Mouse (Mus musculus) heart, adult 11 months (tissue): ENCODE results near the gene E130208F15Rik.

ENCODE experiments used
- DNase-seq: peaks from one replicate; pipeline ENCODE4 v3.0.0; 2022

The E130208F15Rik gene

DNA sequence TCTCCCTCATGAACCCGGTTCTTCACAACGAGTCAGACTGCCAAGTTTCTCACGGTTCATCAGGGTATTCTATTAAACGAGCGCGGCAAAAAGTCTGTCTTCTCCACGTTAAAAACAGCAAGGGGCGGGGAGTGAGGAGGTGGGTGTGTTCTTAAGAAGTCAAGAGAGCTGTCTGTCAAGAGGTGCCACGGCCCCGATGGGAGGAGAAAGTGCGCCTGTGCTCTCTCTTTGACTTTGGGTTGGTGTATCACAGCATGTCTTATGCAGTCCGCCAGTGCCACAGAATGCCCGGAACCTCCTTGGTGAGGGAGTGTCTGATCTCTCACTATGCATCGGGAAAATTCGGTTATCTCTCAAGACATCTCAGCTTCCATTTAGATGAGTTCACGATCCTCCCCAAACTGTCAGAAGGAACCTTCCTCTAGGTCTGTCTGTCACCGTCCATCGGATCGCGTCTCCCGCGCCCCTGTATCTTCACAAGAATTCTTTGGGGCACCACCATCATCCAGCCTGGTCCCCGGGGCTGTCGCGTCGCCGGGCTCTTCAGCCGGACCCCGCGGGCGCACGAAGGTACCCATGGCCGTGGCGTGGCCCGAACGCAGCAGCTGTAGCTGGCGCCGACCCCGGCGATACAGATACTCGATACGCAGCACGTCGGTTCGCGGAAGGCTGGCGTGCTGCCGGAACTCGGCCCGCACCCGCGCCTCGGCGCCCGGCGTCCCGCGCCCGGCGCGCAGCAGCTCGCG, at the start of gene E130208F15Rik:
Gene E130208F15Rik, plus strand, starts transcription at position 202 of the 746 bp plus-strand sequence.
- DNase-seq: peak; percentile 97

DNA sequence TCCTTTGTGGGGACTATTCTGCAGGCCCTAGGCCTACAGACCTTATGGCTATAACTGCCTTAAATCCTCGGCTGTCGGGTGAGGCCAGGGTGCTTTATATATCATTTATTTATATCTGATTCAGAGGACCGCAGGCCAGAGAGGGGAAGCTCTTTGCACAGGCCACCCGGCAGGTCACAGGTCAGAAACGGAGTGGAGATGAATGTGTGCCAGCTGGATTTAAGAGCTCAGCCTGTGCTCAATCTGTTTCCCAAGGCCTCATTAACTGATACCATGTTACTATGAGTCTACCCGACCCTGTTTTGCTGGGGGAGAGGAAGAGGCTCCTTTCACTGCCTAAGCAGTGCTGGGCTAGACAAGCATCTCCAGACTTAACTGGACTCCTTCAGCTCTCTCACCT, 47.2 kb upstream of the E130208F15Rik start:
- DNase-seq: no peak

DNA sequence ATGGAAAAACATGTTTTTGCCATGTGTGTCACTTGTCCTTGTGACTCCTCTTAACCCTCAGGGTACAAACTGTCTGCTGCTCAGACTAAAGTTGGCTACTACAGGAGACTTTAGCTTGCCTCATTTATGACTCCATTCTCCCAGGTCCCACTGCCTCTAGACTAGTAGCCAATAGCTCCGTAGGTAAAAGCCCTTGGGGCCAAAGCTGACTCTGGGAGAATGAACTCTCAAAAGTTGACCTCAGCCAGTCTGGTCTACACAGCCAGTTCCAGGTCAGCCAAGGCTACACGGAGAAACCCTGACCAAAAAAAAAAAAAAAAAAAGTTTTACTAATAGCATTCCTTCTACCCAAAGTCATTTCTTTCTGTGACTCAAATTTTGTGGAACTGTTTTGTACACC, 42.6 kb upstream of the E130208F15Rik start:
- DNase-seq: peak; percentile 83

DNA sequence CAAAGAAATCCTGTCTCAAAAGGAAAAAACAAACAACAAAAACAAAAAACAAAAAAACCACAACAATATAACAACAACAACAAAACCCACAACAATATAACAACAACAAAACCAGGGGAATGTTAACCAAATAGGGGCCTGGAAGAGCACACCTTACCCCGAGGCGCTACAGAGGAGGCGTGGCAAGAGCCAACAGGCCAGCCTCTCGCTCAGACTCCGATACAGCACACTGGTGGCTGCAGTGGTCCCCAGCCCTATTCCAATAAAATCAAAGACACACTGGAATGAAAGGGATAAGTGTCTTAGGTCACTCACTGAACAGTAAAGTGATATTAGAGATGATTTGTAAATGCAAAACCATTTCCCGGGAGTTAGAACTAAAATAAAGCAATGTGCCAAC, 42.0 kb upstream of the E130208F15Rik start:
- DNase-seq: no peak

DNA sequence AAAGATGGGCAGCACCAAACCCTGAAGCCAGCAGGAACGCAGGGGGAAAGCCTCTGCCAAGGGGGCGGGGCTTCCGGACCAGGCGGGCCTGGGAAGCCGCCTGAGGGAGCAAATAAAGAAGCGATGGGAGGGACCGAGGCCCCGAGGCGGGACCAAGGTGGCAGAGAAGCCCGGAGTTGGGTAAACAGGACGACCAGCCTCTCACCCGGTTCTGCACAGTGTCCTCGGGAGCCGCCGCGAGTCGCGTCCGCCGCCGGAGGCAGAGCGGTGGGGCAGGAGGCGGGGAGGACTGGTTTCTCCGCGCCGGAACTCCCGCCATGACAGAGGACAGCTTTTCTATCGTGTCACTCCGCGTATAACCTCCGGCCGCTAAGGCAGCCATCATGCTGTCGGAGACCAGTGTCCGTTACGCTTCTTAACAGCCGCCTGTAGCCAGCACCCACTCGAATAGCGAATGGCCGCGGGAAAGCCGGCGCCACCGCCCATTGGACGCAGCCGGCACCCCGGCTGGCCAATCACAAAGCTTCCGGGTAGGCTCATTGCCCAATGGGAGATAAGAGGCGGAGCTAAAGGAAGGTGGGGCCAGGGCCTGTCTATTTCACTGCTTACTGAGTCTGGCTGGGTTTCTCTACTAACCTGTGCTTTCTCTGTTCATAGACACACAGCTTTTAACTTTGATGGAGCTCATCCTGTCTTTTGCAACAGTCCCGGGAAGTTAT, 41.4 kb upstream of the E130208F15Rik start, which contains the start of the genes Thap8 and Wdr62:
Gene Thap8, plus strand, starts transcription at position 144 of the 719 bp plus-strand sequence.
Gene Wdr62, minus strand, starts transcription at position 469 of the 719 bp plus-strand sequence.
- peak; percentile 99 for DNase-seq

DNA sequence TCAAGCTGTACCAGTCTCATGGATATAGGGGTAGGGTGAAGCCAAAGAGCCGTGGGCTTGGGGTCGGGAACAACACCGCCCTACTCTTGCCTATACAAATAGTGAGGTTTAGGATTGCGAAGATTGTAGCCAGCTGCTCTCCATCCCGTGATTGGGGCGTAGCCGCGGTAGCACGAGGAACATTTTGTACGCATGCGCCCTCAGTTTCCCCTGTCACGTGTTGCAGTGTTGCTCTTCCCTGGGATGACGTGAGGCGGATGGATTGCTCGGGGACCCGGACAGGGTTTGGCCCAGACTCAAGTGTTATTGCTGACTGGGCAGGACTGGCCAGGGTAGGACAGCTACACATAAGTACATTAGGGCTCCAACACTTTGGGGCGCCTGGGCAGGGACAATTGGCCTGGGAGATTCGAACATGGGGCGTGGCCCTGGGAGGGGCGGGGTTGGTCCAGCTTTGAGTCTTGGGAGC, 40.8 kb upstream of the E130208F15Rik start:
- peak; percentile 100 for DNase-seq

DNA sequence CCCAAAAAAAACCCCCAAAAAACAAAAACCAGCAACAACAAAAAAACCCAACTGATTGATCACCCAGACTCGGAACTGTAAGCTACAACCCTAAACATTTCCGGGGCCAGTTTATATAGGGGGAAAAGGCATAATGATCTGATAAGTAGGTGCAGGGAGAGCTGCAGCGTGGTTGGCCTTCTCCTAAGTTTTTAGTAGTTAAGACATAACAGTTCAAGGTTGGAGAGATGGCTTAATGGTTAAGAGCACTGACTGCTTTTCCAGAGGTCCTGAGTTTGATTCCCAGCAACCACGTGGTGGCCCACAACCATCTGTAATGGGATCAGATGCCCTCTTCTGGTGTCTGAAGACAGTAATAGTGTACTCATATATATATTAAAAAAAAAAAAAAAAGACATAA, 40.0 kb upstream of the E130208F15Rik start:
- peak; percentile 88 for DNase-seq

DNA sequence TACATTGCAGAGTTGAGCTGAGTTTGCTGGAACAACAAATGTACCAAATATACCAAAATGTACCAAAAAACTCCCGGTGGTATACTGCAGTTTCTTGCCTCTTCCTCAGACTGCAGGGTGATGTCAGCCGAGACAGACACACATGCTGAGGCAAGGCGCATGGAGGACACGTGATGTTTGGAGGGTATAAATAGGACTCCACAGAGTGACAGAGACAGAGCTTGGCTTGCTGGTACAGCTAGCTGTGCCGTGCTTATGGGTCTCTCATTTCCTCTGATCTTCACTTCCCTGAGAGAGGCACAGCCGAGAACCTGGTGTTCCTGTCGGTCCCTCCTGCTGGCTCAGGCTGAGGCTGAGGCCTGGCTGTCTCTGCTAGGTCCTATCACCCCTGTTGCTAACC, 38.8 kb upstream of the E130208F15Rik start:
- peak; percentile 94 for DNase-seq

DNA sequence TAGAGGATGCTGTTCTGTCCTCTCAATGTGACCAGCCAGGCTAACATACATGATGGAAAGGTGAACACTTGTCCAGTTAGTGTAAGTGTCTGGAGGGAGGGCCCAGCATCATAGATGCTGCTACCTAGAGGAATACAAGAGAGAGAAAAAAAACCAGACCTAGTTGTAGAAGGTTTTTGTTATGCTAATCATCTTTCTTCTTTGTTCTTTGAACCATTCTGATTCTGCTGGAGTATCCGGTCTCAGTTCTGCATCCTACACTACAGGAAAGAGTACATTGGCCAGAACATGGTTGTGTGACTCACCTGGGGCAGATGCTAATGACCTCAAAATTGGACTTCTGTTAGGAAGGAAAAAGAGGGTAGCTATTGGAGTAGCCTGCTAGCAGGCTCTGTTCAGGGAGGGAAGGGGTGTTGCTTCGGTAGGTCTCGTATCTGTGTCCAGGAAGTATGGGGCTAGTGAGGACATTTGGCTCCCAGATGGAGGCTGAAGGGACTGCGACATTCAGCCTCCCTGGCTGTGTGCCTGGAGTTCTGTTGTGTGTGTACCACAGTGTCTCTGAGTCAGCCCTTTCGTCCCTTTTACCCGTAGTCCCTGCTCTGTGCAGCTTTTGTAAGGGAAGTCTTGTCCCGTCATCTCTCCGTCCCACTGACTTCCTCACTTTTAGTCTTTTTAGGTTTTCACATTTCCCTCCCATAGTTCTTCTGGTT, 34.7 kb upstream of the E130208F15Rik start:
- DNase-seq: peak; percentile 96

DNA sequence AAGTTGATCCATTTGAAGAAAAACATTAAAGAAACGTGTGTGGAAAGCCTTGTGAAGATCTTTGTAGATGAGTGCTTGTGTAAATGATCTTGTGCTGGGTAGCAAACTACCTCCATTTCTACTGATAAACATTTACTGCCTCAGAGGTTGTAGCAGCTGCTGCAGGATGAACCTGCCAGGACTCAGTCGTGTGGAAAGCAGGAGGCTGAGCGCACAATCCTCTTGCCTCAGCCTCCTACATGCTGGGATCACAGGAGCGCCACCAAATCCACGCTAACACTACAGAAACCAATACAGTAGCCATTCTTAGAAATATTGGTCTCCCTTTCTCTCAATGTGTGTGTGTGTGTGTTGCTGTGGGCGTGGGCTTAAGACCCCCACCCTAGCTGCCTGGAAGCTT, 33.5 kb upstream of the E130208F15Rik start:
- no peak for DNase-seq

DNA sequence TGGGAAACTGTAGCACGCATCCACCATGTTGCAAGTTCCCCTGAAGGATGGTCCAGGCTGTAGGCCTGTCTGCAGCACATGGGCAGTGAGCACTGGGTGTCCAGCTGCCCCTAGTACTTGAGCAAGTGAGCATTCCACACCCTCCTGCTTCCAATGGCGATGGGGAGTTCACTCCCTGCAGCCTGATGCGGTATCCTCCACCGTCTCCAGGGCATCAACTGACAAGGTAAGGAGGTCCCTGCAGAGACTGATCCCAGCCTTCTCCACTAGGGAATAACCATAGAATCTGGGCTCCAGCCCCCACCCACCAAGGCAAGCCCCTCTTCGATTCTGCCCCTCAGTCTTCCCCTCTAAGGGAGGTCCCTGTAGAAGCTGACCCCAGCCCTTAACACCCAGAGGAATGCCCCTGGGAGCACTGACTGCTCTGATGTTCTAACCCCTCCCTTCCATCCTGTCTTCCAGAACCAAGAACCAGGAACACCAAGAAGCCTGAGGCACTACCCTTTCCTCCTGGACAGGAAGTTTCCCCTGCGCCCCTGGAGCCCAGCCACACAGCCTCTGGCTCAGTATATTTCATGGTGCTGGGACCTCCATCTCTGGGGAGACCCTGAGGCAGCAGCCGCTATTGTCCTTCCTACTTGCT, 32.3 kb upstream of the E130208F15Rik start:
- DNase-seq: no peak

DNA sequence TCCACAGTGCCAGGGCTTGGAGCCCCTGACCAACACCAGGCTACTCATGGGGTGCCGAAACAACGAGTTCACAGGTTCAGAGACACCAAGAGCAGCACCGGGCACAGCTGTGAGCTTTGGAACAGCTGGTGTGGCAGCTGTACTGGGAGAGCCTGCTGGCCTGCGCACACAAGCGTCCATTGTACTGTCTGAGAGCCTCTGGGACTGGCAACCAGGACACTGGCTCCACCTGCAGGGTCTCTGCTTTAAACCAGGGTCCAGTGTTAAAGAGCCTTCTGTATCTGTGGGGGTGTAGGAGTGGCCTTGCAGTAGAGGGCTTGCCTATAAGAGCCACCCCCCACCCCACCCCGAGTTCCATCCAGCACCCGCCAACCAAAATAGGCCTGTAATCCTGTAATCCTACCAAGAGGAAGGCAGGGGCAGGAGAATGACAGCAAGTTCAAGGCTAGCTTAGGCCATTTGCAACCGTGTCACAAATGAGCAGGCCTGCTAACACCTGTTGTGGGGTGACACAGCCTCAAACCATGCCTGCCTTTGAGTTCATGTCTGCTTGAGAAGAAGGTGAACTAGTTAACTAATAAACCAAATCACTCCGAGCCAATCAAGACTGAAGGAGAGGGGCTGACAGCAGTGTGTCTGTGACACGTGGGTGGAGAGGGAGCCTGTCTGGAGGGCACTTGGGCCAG, 31.7 kb upstream of the E130208F15Rik start:
- peak; percentile 91 for DNase-seq

DNA sequence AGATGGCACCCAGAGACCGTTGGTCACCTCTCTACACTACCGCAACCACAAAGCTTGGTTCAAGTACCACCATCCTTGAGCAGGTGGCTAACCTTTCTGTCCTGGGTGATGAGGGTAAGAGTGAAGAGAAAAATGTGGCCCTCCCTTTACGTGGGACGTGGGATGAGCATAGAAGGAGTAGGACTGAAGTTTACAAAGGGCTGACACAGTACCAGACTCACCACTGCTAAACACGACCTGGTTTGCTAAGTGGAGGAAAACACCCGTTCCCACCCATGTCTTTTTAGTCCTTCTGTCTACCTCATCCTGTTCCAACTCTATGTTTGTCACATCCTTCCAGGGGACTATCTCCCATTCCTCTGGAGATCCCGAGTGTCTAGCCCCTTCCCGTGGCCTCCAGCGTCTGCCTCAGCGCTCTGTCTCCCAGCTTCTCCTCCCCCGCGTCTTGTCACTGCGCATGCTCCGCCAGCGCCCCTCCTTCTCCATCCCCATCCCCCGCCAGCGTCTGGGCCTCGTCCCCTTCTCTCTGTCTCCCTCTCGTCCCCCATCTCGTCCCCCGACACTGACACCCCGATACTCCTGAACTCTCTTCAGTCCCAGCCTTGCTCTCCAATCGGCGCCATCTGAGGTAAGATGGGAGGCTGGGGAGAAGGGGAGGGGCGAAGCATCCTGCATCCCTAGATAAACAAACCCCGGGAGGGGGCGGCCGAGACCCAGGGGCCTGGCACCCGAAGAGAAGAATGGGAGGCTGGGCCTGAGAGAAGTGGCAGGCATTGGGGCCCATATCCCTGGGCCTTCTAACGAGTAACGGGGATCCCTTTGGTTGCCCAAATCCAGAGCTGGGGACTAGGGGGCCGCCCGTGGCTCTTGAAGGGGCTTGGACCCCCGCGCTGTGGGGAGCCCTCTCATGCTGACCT, 30.1 kb upstream of the E130208F15Rik start, which contains the start of gene Clip3:
Gene Clip3, plus strand, starts transcription at position 514 of the 917 bp plus-strand sequence.
- peak; percentile 98 for DNase-seq

DNA sequence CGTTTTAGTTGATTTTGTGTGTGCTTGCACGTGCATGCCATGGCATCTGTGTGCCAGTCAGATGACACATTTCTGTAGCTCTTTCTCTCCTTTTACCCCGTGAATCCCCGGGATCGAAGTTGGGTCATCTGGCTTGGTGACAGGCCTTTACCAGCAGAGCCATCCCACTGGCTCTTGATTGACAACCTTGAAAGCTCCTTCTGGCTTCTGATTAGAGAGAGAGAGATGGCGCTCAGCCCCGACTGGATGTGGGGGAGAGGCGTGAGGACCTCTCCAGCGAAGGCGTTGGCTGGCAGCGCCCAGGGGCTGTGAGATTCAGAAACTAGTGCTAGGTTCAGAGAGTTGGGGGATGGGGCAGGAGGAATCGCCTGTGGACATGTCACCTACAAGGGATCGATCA, 27.7 kb upstream of the E130208F15Rik start:
- no peak for DNase-seq

DNA sequence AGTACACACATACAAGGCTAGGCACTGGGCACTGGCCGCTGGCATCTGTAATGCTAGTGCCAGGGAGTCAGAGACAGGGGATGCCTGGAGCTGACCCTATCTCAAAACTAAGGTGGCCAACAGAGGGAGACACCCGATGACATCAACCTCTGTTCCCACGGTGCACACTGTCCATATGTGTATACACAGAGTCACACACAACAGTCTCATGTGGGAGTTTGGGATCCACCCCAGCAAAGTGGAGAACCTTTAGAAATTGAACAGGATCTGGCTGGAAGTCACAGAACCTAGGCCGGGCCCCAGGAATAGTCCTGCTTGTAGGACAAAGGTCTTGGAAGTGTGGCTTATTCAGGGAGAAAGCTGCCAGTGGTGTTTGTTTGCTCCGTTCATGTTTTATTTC, 27.2 kb upstream of the E130208F15Rik start:
- no peak for DNase-seq

DNA sequence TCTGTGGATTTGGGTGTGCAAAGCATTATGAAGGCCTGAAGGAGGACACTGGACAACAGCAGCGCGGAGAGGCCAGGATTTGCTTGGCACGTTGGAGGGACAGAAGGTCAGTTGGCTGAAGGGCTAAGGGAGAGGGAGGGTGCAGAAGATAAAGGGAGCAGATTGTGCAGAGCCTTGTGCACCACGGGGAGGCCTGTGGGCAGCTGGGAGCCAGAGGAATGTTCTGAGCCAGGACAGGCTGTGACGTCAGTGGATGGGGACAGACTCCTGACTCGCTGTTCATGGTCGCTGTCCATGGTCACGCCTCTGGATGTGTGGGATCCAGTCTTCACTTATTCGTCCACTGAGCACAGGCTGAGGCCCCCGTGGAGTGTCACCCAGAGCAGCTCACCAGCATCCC, 26.4 kb upstream of the E130208F15Rik start:
- peak; percentile 97 for DNase-seq

DNA sequence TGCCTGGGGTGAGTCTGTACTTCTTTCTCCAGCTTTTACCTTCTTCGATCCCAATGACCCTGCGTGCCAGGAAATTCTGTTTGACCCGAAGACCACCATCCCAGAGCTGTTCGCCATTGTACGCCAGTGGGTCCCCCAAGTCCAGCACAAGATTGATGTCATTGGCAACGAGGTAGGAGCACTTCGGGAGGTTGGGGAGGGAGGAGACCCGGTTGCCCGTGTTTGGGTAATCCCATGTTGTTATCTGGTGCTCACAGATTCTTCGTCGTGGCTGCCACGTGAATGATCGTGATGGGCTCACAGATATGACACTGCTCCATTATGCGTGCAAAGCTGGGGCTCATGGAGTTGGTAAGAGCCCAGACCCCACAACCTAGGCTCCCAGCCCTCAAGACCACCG, 24.7 kb upstream of the E130208F15Rik start:
- DNase-seq: no peak

DNA sequence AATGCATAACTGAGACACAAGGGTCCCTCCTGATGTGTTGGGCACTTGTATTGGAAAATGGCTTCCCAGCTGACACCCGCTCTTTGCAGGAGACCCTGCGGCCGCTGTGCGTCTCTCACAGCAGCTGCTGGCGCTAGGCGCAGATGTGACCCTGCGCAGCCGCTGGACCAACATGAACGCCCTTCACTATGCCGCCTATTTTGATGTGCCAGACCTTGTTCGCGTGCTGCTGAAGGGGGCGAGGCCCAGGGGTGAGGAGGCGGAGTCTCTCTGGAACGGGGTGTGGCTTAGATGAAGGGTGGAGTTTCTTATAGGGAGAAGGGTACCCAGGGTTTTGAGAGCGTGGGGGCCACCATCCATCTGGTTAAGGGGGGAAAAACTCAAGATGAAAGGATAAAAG, 24.3 kb upstream of the E130208F15Rik start:
- no peak for DNase-seq

DNA sequence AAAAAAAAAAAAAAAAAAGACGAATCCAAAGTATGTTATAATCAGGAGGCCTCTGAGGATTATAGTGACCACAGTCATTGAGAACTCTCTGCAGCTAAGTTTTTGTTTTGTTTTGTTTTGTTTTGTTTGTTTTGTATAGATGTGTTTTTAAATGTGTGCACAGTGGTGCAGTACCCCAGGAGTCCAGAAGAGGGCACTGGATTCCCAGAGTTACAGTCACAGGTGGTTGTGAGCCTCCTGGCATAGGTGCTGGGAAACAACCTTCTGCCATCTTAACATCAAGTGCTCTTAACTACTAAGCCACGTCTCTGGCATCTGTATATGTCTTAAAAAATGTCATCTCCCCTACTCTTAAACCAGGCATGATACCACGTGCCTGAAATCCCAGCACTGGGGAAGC, 20.6 kb upstream of the E130208F15Rik start:
- DNase-seq: no peak

DNA sequence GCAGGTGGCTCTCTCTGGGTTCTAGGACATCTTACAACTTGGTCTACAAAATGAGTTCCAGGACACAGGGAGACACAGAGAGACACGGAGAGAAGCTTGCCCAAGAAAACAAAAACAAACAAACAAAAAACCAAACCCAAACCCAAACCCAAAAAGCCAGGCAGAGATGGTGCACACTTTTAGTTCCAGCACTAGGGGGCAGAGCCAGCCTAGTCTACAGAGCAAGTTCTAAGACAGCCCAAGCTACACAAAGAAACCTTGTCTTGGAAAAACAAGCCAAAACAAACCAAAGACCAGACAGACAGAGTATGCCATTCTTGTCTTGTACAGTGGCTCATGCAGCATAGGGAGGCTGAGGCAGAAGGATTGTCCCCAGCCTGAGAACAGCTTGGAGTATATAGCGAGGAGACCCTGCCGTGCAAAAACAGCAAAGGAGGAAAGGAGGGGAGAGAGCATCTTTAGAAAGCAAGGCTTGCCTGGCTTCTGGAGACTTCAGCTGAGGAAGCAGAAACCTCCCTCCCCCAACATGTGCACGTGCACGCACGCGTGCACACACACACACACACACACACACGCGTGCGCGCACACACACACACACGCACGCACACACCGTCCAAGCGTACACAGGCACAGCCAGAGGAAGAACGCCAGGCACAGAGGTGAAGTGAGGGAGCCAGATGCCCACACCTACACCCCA, 15.3 kb upstream of the E130208F15Rik start:
- peak; percentile 85 for DNase-seq
